Mouse (Mus musculus): ENCODE data around the gene Rufy3. TPM values are rescaled to one million over a fixed set of nuclear protein-coding genes. Genes with fewer than 3 reads are reported as not detected.

The Rufy3 gene
- polyA plus RNA-seq, 1 experiment from 2014 or later: 11.2 TPM

- no peak for ATAC-seq (ENCODE audit: borderline replicate concordance, extremely low read depth, low FRiP score, low TSS enrichment)
- H3K4me2 ChIP-seq: no peak overlapping the region
- H3K9ac ChIP-seq: no peak overlapping the region
- H3K4me1 ChIP-seq: peaks cover 12% of the 10 kb centered on the region
- no peak overlapping the region for H3K4me3 ChIP-seq
- WGBS: 7% methylated on average over 1 of the region's 1 CpGs
- no peaks in the 10 kb centered on the region for H3K27me3 ChIP-seq
- H3K27ac ChIP-seq: no peak overlapping the region
- H3K36me3 ChIP-seq: peaks cover 7% of the 10 kb centered on the region; the same call in 1 of the 2 replicates
- H3K9me3 ChIP-seq: no peaks in the 10 kb centered on the region
These were observed 5.8 kb upstream of the Rufy3 start for GRCm38 (mm10) chr5:88558991-88559390.

GRCm38 (mm10) chr5:88561080-88561814, 3.6 kb upstream of the Rufy3 start:
- Histone ChIP-seq H3K27me3 (no peaks in the 10 kb centered on the region), H3K4me1 (peaks cover 4% of the 10 kb centered on the region; the same call in 1 of the 2 replicates), H3K9ac (no peak overlapping the region), H3K9me3 (no peaks in the 10 kb centered on the region), H3K27ac (no peak overlapping the region), H3K36me3 (peaks cover 7% of the 10 kb centered on the region; the same call in 1 of the 2 replicates), H3K4me2 (no peak overlapping the region), H3K4me3 (no peak overlapping the region)
- ATAC-seq (ENCODE audit: borderline replicate concordance, extremely low read depth, low FRiP score, low TSS enrichment): no peak
- 79% methylated on average over 9 of the region's 9 CpGs for WGBS

GRCm38 (mm10) chr5:88562863-88563780, 1.7 kb upstream of the Rufy3 start:
- no peak overlapping the region for H3K4me3 ChIP-seq
- H3K4me1 ChIP-seq: peaks cover 12% of the 10 kb centered on the region
- 52% methylated on average over 8 of the region's 8 CpGs for WGBS
- H3K27ac ChIP-seq: no peak overlapping the region
- H3K36me3 ChIP-seq: no peaks in the 10 kb centered on the region
- H3K9ac ChIP-seq: no peak overlapping the region
- H3K4me2 ChIP-seq: no peak overlapping the region
- H3K27me3 ChIP-seq: no peaks in the 10 kb centered on the region
- no peak for ATAC-seq (ENCODE audit: borderline replicate concordance, extremely low read depth, low FRiP score, low TSS enrichment)
- H3K9me3 ChIP-seq: no peaks in the 10 kb centered on the region

GRCm38 (mm10) chr5:88565148-88566033, 551 bp downstream of the Rufy3 start:
- peak; percentile 81 for ATAC-seq (ENCODE audit: borderline replicate concordance, extremely low read depth, low FRiP score, low TSS enrichment)
- peak overlapping the region; percentile 92 for H3K27ac ChIP-seq
- H3K4me2 ChIP-seq: peak overlapping the region; percentile 76
- H3K4me3 ChIP-seq: peak overlapping the region; percentile 89
- H3K36me3 ChIP-seq: no peaks in the 10 kb centered on the region
- WGBS: under 1% methylated on average over 100 of the region's 119 CpGs
- H3K9ac ChIP-seq: peak overlapping the region; percentile 60
- no peaks in the 10 kb centered on the region for H3K27me3 ChIP-seq
- no peaks in the 10 kb centered on the region for H3K9me3 ChIP-seq
- peaks cover 12% of the 10 kb centered on the region for H3K4me1 ChIP-seq

GRCm38 (mm10) chr5:88566034-88566841, 1.4 kb downstream of the Rufy3 start:
- H3K27ac ChIP-seq: peak overlapping the region; percentile 92
- peak overlapping the region; percentile 76 for H3K4me2 ChIP-seq
- H3K4me3 ChIP-seq: peak overlapping the region; percentile 89
- ATAC-seq (ENCODE audit: borderline replicate concordance, extremely low read depth, low FRiP score, low TSS enrichment): no peak
- no peaks in the 10 kb centered on the region for H3K27me3 ChIP-seq
- WGBS: 2% methylated on average over 14 of the region's 14 CpGs
- peaks cover 4% of the 10 kb centered on the region; the same call in 1 of the 2 replicates for H3K36me3 ChIP-seq
- H3K4me1 ChIP-seq: peaks cover 12% of the 10 kb centered on the region
- no peaks in the 10 kb centered on the region for H3K9me3 ChIP-seq
- peak overlapping the region; percentile 60 for H3K9ac ChIP-seq

GRCm38 (mm10) chr5:88569541-88569940, 4.7 kb downstream of the Rufy3 start:
- Histone ChIP-seq H3K4me3 (no peak overlapping the region), H3K36me3 (peaks cover 4% of the 10 kb centered on the region; the same call in 1 of the 2 replicates), H3K9ac (no peak overlapping the region), H3K27ac (no peak overlapping the region), H3K27me3 (no peaks in the 10 kb centered on the region), H3K4me2 (no peak overlapping the region), H3K9me3 (no peaks in the 10 kb centered on the region), H3K4me1 (peaks cover 12% of the 10 kb centered on the region)
- WGBS: 95% methylated on average over 3 of the region's 3 CpGs
- no peak for ATAC-seq (ENCODE audit: borderline replicate concordance, extremely low read depth, low FRiP score, low TSS enrichment)

- Histone ChIP-seq H3K9me3 (no peaks in the 10 kb centered on the region), H3K36me3 (peaks cover 4% of the 10 kb centered on the region; the same call in 1 of the 2 replicates), H3K27me3 (no peaks in the 10 kb centered on the region), H3K9ac (no peak overlapping the region), H3K4me1 (peaks cover 7% of the 10 kb centered on the region), H3K27ac (no peak overlapping the region), H3K4me2 (no peak overlapping the region), H3K4me3 (no peak overlapping the region)
- no peak for ATAC-seq (ENCODE audit: borderline replicate concordance, extremely low read depth, low FRiP score, low TSS enrichment)
- 88% methylated on average over 3 of the region's 3 CpGs for WGBS
These were observed 10.0 kb downstream of the Rufy3 start for GRCm38 (mm10) chr5:88574829-88575228.

- WGBS: 56% methylated on average over 3 of the region's 3 CpGs
- H3K27me3 ChIP-seq: no peaks in the 10 kb centered on the region
- no peak overlapping the region for H3K9ac ChIP-seq
- peaks cover 1% of the 10 kb centered on the region; the same call in 1 of the 2 replicates for H3K36me3 ChIP-seq
- peaks cover 7% of the 10 kb centered on the region for H3K4me1 ChIP-seq
- 0 out of 2 replicates have a peak overlapping the region, but pooled peaks have one; percentile 15 for H3K27ac ChIP-seq
- H3K4me3 ChIP-seq: no peak overlapping the region
- no peak overlapping the region for H3K4me2 ChIP-seq
- no peak; the same call in 1 of the 2 replicates for ATAC-seq (ENCODE audit: borderline replicate concordance, extremely low read depth, low FRiP score, low TSS enrichment)
- no peaks in the 10 kb centered on the region for H3K9me3 ChIP-seq
These were observed 10.9 kb downstream of the Rufy3 start for GRCm38 (mm10) chr5:88575506-88576338.

- H3K9me3 ChIP-seq: no peaks in the 10 kb centered on the region
- no peak overlapping the region for H3K4me2 ChIP-seq
- H3K4me1 ChIP-seq: peaks cover 16% of the 10 kb centered on the region
- no peak for ATAC-seq (ENCODE audit: borderline replicate concordance, extremely low read depth, low FRiP score, low TSS enrichment)
- no peaks in the 10 kb centered on the region for H3K27me3 ChIP-seq
- no peak overlapping the region for H3K27ac ChIP-seq
- H3K36me3 ChIP-seq: no peaks in the 10 kb centered on the region
- H3K9ac ChIP-seq: no peak overlapping the region
- H3K4me3 ChIP-seq: no peak overlapping the region
- 58% methylated on average over 10 of the region's 10 CpGs for WGBS
These were observed 15.8 kb downstream of the Rufy3 start for GRCm38 (mm10) chr5:88580681-88581080.

GRCm38 (mm10) chr5:88581343-88581742, 16.5 kb downstream of the Rufy3 start:
- no peaks in the 10 kb centered on the region for H3K27me3 ChIP-seq
- ATAC-seq (ENCODE audit: borderline replicate concordance, extremely low read depth, low FRiP score, low TSS enrichment): no peak
- WGBS: 95% methylated on average over 6 of the region's 6 CpGs

More at GRCm38 (mm10) chr5:88581343-88581742, 16.5 kb downstream of the Rufy3 start:
- Histone ChIP-seq H3K4me2 (no peak overlapping the region), H3K36me3 (no peaks in the 10 kb centered on the region), H3K4me3 (no peak overlapping the region), H3K27ac (no peak overlapping the region), H3K4me1 (peaks cover 14% of the 10 kb centered on the region), H3K9ac (no peak overlapping the region), H3K9me3 (no peaks in the 10 kb centered on the region)
